Mouse (Mus musculus) gastrocnemius, postnatal 10 days (tissue): ENCODE data around the gene Gm3371. TPM values are rescaled to one million over a fixed set of nuclear protein-coding genes. Genes with fewer than 3 reads are reported as not detected.
"Not testable (repeated sequence)": the region's sequence is repeated elsewhere in the genome, so short reads cannot be mapped to it uniquely, and the experiment has no call there.

Experiments used
- DNase-seq: peaks from one replicate; pipeline ENCODE4 v3.0.0; 2021; ENCODE audit warnings: mixed read lengths
- long read RNA-seq, 2 experiments: library from polyadenylated mRNA; stranded (forward); transcript quantifications; one replicate each; pipeline ENCODE4 v2.0.0; 2021
- total RNA-seq, 2 experiments: library from RNA; stranded (reverse); gene quantifications; 2 replicates each; pipeline ENCODE4 v1.2.3; 2021

Gene Gm3371
- total RNA-seq = not detected
- long read RNA-seq, experiment 1 = 0 reads
- long read RNA-seq, experiment 2 = 0 reads

GRCm38 (mm10) chr14:44410588-44410987 lies at the start of gene Gm3371:
TSS of gene Gm3371 (minus strand) at chr14:44410688.
- not testable (repeated sequence) for DNase-seq

- not testable (repeated sequence) for DNase-seq
These were observed 22.8 kb upstream of the Gm3371 start, which contains the start of gene Gm8232 for GRCm38 (mm10) chr14:44433335-44433734. TSS of gene Gm8232 (plus strand) at chr14:44433635.

- not testable (repeated sequence) for DNase-seq
These were observed 26.3 kb downstream of the Gm3371 start for GRCm38 (mm10) chr14:44384233-44384632.

GRCm38 (mm10) chr14:44365057-44365456 lies 45.4 kb downstream of the Gm3371 start, which contains the start of gene Gm8229:
TSS of gene Gm8229 (plus strand) at chr14:44365357.
- DNase-seq = not testable (repeated sequence)

- DNase-seq = not testable (repeated sequence)
These were observed 48.2 kb downstream of the Gm3371 start for GRCm38 (mm10) chr14:44362301-44362700.

GRCm38 (mm10) chr14:44361416-44361815 lies 49.1 kb downstream of the Gm3371 start:
- DNase-seq = not testable (repeated sequence)

Other genes starting within 250 kb of the Gm3371 start
- gene Gm8212, start 213.0 kb downstream of the Gm3371 start, total RNA-seq = not detected
- not detected for gene 4930503E14Rik, start 197.4 kb downstream of the Gm3371 start, total RNA-seq
- gene Gm8220, start 125.1 kb downstream of the Gm3371 start, total RNA-seq = not detected
- gene Gm5930, start 72.1 kb downstream of the Gm3371 start, total RNA-seq = not detected
- gene Gm8229, start 45.3 kb downstream of the Gm3371 start, total RNA-seq = not detected
- gene Gm8232, start 22.9 kb upstream of the Gm3371 start, total RNA-seq = not detected
- gene BC061237, start 81.8 kb upstream of the Gm3371 start, total RNA-seq = not detected
- not detected for gene Gm17093, start 107.6 kb upstream of the Gm3371 start, total RNA-seq
- gene Gm8247, start 172.5 kb upstream of the Gm3371 start, total RNA-seq = not detected
- gene Gm5624, start 217.2 kb upstream of the Gm3371 start, total RNA-seq = not detected